Mouse (Mus musculus) adrenal gland, adult (tissue): ENCODE data around the gene Gm17078.
"Not testable (repeated sequence)": the region's sequence is repeated elsewhere in the genome, so short reads cannot be mapped to it uniquely, and the experiment has no call there.

Source experiments
- DNase-seq, 2 experiments: peaks; one replicate each; pipeline ENCODE4 v3.0.0; 2022 to 2023; ENCODE audit warnings: low spot score in 1 of 2; ENCODE audit not compliant: inconsistent age in 2 of 2

The Gm17078 gene

DNA sequence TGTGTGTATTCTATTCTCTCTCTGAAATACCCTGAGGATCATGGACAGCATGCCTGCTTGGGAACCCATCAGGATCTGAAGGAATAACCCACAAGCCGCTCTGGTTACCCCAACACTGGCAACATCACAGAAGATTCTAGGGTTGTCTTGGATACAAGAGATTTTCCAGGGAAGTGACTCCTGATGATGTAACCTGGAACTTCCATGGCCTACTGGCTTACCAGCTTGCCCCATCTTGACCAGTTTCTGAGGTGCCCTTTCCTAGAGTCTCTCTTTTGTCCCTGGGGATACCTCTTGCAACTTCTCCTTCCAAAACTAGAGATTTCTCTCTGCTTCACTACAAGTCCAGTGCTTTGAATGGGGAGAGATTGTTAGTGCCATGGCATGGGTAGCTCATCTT lies at the start of gene Gm17078:
Gene Gm17078 (minus strand): TSS at position 101 of the 400 bp plus-strand sequence.
- DNase-seq, result no peak

GRCm38 (mm10) chr14:51635566-51635965 lies 24.5 kb upstream of the Gm17078 start, which contains the start of gene Gm4181:
Gene Gm4181 (minus strand): TSS chr14:51635666.
- DNase-seq, result not testable (repeated sequence)

DNA sequence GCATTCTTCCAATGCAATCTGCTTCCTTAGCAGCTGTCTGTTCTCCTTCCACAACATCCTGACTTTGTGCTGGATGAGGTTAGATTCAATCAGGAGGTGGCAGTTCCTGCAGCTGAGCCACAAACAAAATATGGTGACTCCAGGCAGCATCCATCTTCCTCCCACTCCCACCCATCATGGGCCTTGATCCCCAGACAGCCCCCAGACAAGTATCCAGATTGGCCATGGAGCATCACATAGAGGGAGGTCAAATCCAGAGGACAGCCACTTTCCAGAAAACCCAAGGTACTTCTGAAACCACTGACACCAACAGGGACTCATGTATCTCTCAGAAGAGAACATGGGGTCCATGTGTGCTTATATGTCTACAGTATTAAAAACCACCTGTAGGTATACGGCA lies 21.3 kb upstream of the Gm17078 start:
- DNase-seq, result peak; percentile 28 to 49

DNA sequence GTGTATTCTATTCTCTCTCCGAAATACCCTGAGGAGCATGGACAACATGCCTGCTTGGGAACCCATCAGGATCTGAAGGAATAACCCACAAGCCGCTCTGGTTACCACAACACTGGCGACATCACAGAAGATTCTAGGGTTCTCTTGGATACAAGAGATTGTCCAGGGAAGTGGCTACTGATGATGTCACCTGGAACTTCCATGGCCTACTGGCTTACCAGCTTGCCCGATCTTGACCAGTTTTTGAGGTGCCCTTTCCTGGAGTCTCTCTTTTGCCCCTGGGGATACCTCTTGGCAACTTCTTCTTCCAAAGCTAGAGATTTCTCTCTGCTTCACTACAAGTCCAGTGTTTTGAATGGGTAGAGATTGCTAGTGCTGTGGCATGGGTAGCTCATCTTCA lies 19.1 kb downstream of the Gm17078 start, which contains the start of gene Gm17174:
Gene Gm17174 (minus strand): TSS at position 101 of the 400 bp plus-strand sequence.
- not testable (repeated sequence) for DNase-seq

- DNase-seq, result not testable (repeated sequence)
These were observed 37.1 kb downstream of the Gm17078 start, which contains the start of gene Gm17175 for GRCm38 (mm10) chr14:51573963-51574362. Gene Gm17175 (minus strand): TSS chr14:51574063.
